Mouse (Mus musculus): ENCODE results near the gene Slc23a2. TPM values are rescaled to one million over a fixed set of nuclear protein-coding genes. Genes with fewer than 3 reads are reported as not detected.

Gene Slc23a2
- polyA plus RNA-seq, 1 experiment from 2014 or later, result 17.1 TPM

GRCm38 (mm10) chr2:132020991-132021541 lies 123.8 kb downstream of the Slc23a2 start:
- no peaks in the 10 kb centered on the region for H3K9me3 ChIP-seq (replicated peaks)
- ATAC-seq (ENCODE audit: low FRiP score), result no peak
- H3K27ac ChIP-seq, result no peak overlapping the region
- H3K36me3 ChIP-seq, result no peaks in the 10 kb centered on the region
- H3K4me1 ChIP-seq, result peaks cover 12% of the 10 kb centered on the region; the same call in 1 of the 2 replicates
- H3K9ac ChIP-seq, result no peak overlapping the region
- no peaks in the 10 kb centered on the region for H3K27me3 ChIP-seq
- no peak overlapping the region for H3K4me3 ChIP-seq
- H3K4me2 ChIP-seq (replicated peaks), result no peak overlapping the region
- WGBS, result 66% methylated on average over 5 of the region's 5 CpGs

GRCm38 (mm10) chr2:132020420-132020819 lies 124.5 kb downstream of the Slc23a2 start:
- Histone ChIP-seq H3K4me1 (peaks cover 12% of the 10 kb centered on the region; the same call in 1 of the 2 replicates), H3K4me3 (no peak overlapping the region), H3K27ac (no peak overlapping the region), H3K9ac (no peak overlapping the region), H3K9me3 (replicated peaks) (no peaks in the 10 kb centered on the region), H3K36me3 (no peaks in the 10 kb centered on the region), H3K27me3 (no peaks in the 10 kb centered on the region), H3K4me2 (replicated peaks) (no peak overlapping the region)
- no peak for ATAC-seq (ENCODE audit: low FRiP score)
- WGBS, result 87% methylated on average over 7 of the region's 7 CpGs

- Histone ChIP-seq H3K4me3 (no peak overlapping the region), H3K9ac (no peak overlapping the region), H3K4me1 (peaks cover 12% of the 10 kb centered on the region; the same call in 1 of the 2 replicates), H3K4me2 (replicated peaks) (no peak overlapping the region), H3K27me3 (no peaks in the 10 kb centered on the region), H3K27ac (no peak overlapping the region), H3K9me3 (replicated peaks) (no peaks in the 10 kb centered on the region), H3K36me3 (no peaks in the 10 kb centered on the region)
- 78% methylated on average over 3 of the region's 3 CpGs for WGBS
- ATAC-seq (ENCODE audit: low FRiP score), result no peak
These were observed 125.5 kb downstream of the Slc23a2 start for GRCm38 (mm10) chr2:132019372-132019811.

- Histone ChIP-seq H3K9me3 (replicated peaks) (no peaks in the 10 kb centered on the region), H3K4me3 (no peak overlapping the region), H3K36me3 (no peaks in the 10 kb centered on the region), H3K27ac (no peak overlapping the region), H3K4me2 (replicated peaks) (no peak overlapping the region), H3K27me3 (no peaks in the 10 kb centered on the region), H3K9ac (no peak overlapping the region), H3K4me1 (peaks cover 12% of the 10 kb centered on the region; the same call in 1 of the 2 replicates)
- ATAC-seq (ENCODE audit: low FRiP score), result no peak
- WGBS, result 69% methylated on average over 4 of the region's 4 CpGs
These were observed 126.8 kb downstream of the Slc23a2 start for GRCm38 (mm10) chr2:132018156-132018555.

GRCm38 (mm10) chr2:132017611-132018010 lies 127.3 kb downstream of the Slc23a2 start:
- peaks cover 12% of the 10 kb centered on the region; the same call in 1 of the 2 replicates for H3K4me1 ChIP-seq
- H3K27me3 ChIP-seq, result no peaks in the 10 kb centered on the region
- no peak for ATAC-seq (ENCODE audit: low FRiP score)
- H3K36me3 ChIP-seq, result no peaks in the 10 kb centered on the region
- H3K27ac ChIP-seq, result no peak overlapping the region
- no peaks in the 10 kb centered on the region for H3K9me3 ChIP-seq (replicated peaks)
- WGBS, result 59% methylated on average over 7 of the region's 7 CpGs
- H3K9ac ChIP-seq, result no peak overlapping the region
- H3K4me2 ChIP-seq (replicated peaks), result no peak overlapping the region
- no peak overlapping the region for H3K4me3 ChIP-seq

GRCm38 (mm10) chr2:132016034-132016433 lies 128.9 kb downstream of the Slc23a2 start:
- H3K9ac ChIP-seq, result no peak overlapping the region

GRCm38 (mm10) chr2:132013152-132013551 lies 131.8 kb downstream of the Slc23a2 start:
- no peak for ATAC-seq (ENCODE audit: low FRiP score)
- Histone ChIP-seq H3K4me2 (replicated peaks) (no peak overlapping the region), H3K4me3 (no peak overlapping the region), H3K27me3 (no peaks in the 10 kb centered on the region), H3K9me3 (replicated peaks) (no peaks in the 10 kb centered on the region), H3K9ac (no peak overlapping the region), H3K27ac (no peak overlapping the region), H3K4me1 (0 out of 2 replicates have a peak, but pooled peaks cover 6% of the 10 kb centered on the region), H3K36me3 (peaks cover 35% of the 10 kb centered on the region)
- 95% methylated on average over 4 of the region's 4 CpGs for WGBS

More at GRCm38 (mm10) chr2:132016034-132016433, 128.9 kb downstream of the Slc23a2 start:
- H3K27me3 ChIP-seq, result no peaks in the 10 kb centered on the region
- H3K4me2 ChIP-seq (replicated peaks), result no peak overlapping the region
- 82% methylated on average over 1 of the region's 1 CpGs for WGBS
- no peaks in the 10 kb centered on the region for H3K9me3 ChIP-seq (replicated peaks)
- no peak overlapping the region for H3K27ac ChIP-seq
- no peak overlapping the region for H3K4me3 ChIP-seq
- peaks cover 12% of the 10 kb centered on the region; the same call in 1 of the 2 replicates for H3K4me1 ChIP-seq
- no peak for ATAC-seq (ENCODE audit: low FRiP score)
- peaks cover 15% of the 10 kb centered on the region for H3K36me3 ChIP-seq

GRCm38 (mm10) chr2:132010781-132011180 lies 134.1 kb downstream of the Slc23a2 start:
- no peak for ATAC-seq (ENCODE audit: low FRiP score)
- peaks cover 45% of the 10 kb centered on the region for H3K36me3 ChIP-seq
- no peaks in the 10 kb centered on the region for H3K9me3 ChIP-seq (replicated peaks)
- H3K4me3 ChIP-seq, result no peak overlapping the region
- H3K27me3 ChIP-seq, result no peaks in the 10 kb centered on the region
- no peak overlapping the region for H3K27ac ChIP-seq
- 0 out of 2 replicates have a peak, but pooled peaks cover 2% of the 10 kb centered on the region for H3K4me1 ChIP-seq
- WGBS, result 88% methylated on average over 2 of the region's 2 CpGs
- no peak overlapping the region for H3K9ac ChIP-seq
- no peak overlapping the region for H3K4me2 ChIP-seq (replicated peaks)

- no peaks in the 10 kb centered on the region for H3K27me3 ChIP-seq
- H3K9ac ChIP-seq, result no peak overlapping the region
- no peak overlapping the region for H3K4me3 ChIP-seq
- ATAC-seq (ENCODE audit: low FRiP score), result no peak
- H3K4me1 ChIP-seq, result 0 out of 2 replicates have a peak, but pooled peaks cover 2% of the 10 kb centered on the region
- peaks cover 69% of the 10 kb centered on the region for H3K36me3 ChIP-seq
- 69% methylated on average over 4 of the region's 4 CpGs for WGBS
- no peak overlapping the region for H3K4me2 ChIP-seq (replicated peaks)
- H3K9me3 ChIP-seq (replicated peaks), result no peaks in the 10 kb centered on the region
- H3K27ac ChIP-seq, result no peak overlapping the region
These were observed 136.7 kb downstream of the Slc23a2 start for GRCm38 (mm10) chr2:132008186-132008585.

GRCm38 (mm10) chr2:132007475-132007819 lies 137.5 kb downstream of the Slc23a2 start:
- 51% methylated on average over 6 of the region's 6 CpGs for WGBS
- Histone ChIP-seq H3K27ac (no peak overlapping the region), H3K9ac (no peak overlapping the region), H3K4me3 (no peak overlapping the region), H3K36me3 (peaks cover 74% of the 10 kb centered on the region), H3K4me2 (replicated peaks) (no peak overlapping the region), H3K27me3 (no peaks in the 10 kb centered on the region), H3K9me3 (replicated peaks) (no peaks in the 10 kb centered on the region), H3K4me1 (0 out of 2 replicates have a peak, but pooled peaks cover 2% of the 10 kb centered on the region)
- ATAC-seq (ENCODE audit: low FRiP score), result no peak

GRCm38 (mm10) chr2:132006561-132007474 lies 138.1 kb downstream of the Slc23a2 start:
- WGBS, result 81% methylated on average over 18 of the region's 18 CpGs
- 0 out of 2 replicates have a peak, but pooled peaks cover 2% of the 10 kb centered on the region for H3K4me1 ChIP-seq
- H3K27me3 ChIP-seq, result no peaks in the 10 kb centered on the region
- no peaks in the 10 kb centered on the region for H3K9me3 ChIP-seq (replicated peaks)
- H3K27ac ChIP-seq, result no peak overlapping the region
- H3K4me3 ChIP-seq, result no peak overlapping the region
- H3K36me3 ChIP-seq, result peaks cover 72% of the 10 kb centered on the region
- ATAC-seq (ENCODE audit: low FRiP score), result no peak
- no peak overlapping the region for H3K9ac ChIP-seq
- no peak overlapping the region for H3K4me2 ChIP-seq (replicated peaks)

GRCm38 (mm10) chr2:132005445-132005844 lies 139.5 kb downstream of the Slc23a2 start:
- H3K9ac ChIP-seq, result no peak overlapping the region
- no peak for ATAC-seq (ENCODE audit: low FRiP score)
- H3K4me3 ChIP-seq, result no peak overlapping the region
- no peaks in the 10 kb centered on the region for H3K9me3 ChIP-seq (replicated peaks)
- WGBS, result 91% methylated on average over 4 of the region's 4 CpGs
- no peaks in the 10 kb centered on the region for H3K27me3 ChIP-seq
- peaks cover 67% of the 10 kb centered on the region for H3K36me3 ChIP-seq
- H3K4me1 ChIP-seq, result 0 out of 2 replicates have a peak, but pooled peaks cover 2% of the 10 kb centered on the region
- no peak overlapping the region for H3K4me2 ChIP-seq (replicated peaks)
- H3K27ac ChIP-seq, result no peak overlapping the region
